Mouse (Mus musculus): ENCODE measurements at regions not wholly inside any gene's neighbourhood (a gene's known extent, or its start where the extent isn't known, plus 50 kb on each side); places are given as distances from the start of the nearest gene placed in this dataset.

GRCm38 (mm10) chr3:114463267-114463666 lies 432.9 kb downstream of the Col11a1 start:
- DNase-seq = no peak

- DNase-seq = no peak
Observed at GRCm38 (mm10) chr3:114463714-114464545, 433.6 kb downstream of the Col11a1 start.

- DNase-seq = no peak
Observed at GRCm38 (mm10) chr3:114464546-114464888, 434.2 kb downstream of the Col11a1 start.

- no peak for DNase-seq
Observed at GRCm38 (mm10) chr3:114483904-114484303, 420.0 kb upstream of the Olfm3 start.

- no peak for DNase-seq
Observed at GRCm38 (mm10) chr3:114507690-114508332, 396.1 kb upstream of the Olfm3 start.

GRCm38 (mm10) chr3:114515233-114515632 lies 388.6 kb upstream of the Olfm3 start:
- DNase-seq = no peak

GRCm38 (mm10) chr3:114544353-114544752 lies 359.5 kb upstream of the Olfm3 start:
- peak; percentile 13 for DNase-seq

- no peak for DNase-seq
Observed at GRCm38 (mm10) chr3:114547218-114547617, 356.7 kb upstream of the Olfm3 start.

GRCm38 (mm10) chr3:114570978-114571377 lies 332.9 kb upstream of the Olfm3 start:
- DNase-seq = no peak

Data from adrenal gland, adult 2 months (tissue).